In the genomic region with DNA sequence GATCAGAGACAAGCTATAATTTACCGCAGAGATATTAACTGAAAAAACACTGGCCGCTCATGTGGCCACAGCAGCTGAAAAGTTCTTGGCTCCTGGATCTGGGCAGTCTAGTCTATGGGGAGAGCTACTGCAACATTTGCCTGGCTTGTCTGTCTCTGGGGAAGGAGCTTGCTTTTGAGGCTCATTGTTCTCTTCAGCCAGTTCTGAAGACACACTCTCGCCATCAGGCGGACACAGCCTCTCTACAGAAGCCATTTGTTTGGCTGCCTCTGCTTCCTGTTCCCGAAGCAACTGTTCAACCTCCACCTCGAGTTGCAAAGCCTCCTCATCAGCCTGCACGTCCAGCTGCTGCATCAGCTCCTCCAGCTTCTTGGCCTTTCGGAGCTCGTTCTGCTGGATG, we compare ENCODE assay signal across 20 mouse cellular contexts. TPM values are rescaled to one million over a fixed set of nuclear protein-coding genes. Genes with fewer than 3 reads are reported as not detected.
DNase-seq lines count a peak whose midpoint lies in the region; ATAC-seq and TF ChIP-seq lines count a peak whose summit lies in the region.
"Had no signal": no experiment of that assay in that cellular context is flagged by ENCODE, and none has a peak within 500 bp of the region (broad histone marks: within the 10 kb centered on the region; RNA-seq: fewer than 3 reads in every experiment).

No protein-coding gene starts in this region.

- 0 out of 2 replicates have a peak, but pooled peaks cover 3% of the 10 kb centered on the region for H3K4me1 ChIP-seq in heart, embryonic 10.5 days
- H3K4me1 ChIP-seq: hindbrain, embryonic 12.5 days had no signal

- intact Hi-C loops in gastrocnemius, adult 2 months (cut with DNase I): no loop called here
- intact Hi-C loops in gastrocnemius, postnatal 36 days (cut with DNase I): loop anchor here (10.0 kb wide), 1 partner anchor 71 kb away; the partner anchor contains the start of gene Prrx1
- intact Hi-C loops in heart, postnatal 14 days (cut with DNase I): loop anchor here (5.0 kb wide), 1 partner anchor 74 kb away; the partner anchor contains the start of gene Prrx1
- intact Hi-C loops in left cerebral cortex, postnatal 10 days (cut with DNase I): no loop called here

- H3K27me3 ChIP-seq in heart, embryonic 10.5 days (ENCODE audit: insufficient read depth, poor library complexity, severe bottlenecking): no peaks in the 10 kb centered on the region
- H3K27me3 ChIP-seq: embryonic facial prominence, embryonic 15.5 days; hindbrain, embryonic 12.5 days had no signal

- H3K9me3 ChIP-seq in heart, embryonic 10.5 days: no peaks in the 10 kb centered on the region
- H3K9me3 ChIP-seq: embryonic facial prominence, embryonic 15.5 days; forebrain, embryonic 10.5 days; hindbrain, embryonic 12.5 days had no signal

- TF ChIP-seq CTCF in gastrocnemius, adult 2 months (IDR thresholded peaks at IDR 0.05): no peak

- no peak overlapping the region for H3K4me3 ChIP-seq in gastrocnemius, adult 2 months
- H3K4me3 ChIP-seq in heart, embryonic 10.5 days: no peak overlapping the region
- H3K4me3 ChIP-seq: embryonic facial prominence, embryonic 15.5 days; erythroblast, embryonic 14.5 days; forebrain, embryonic 10.5 days; hindbrain, embryonic 12.5 days had no signal

- H3K36me3 ChIP-seq in heart, embryonic 10.5 days: peaks cover 29% of the 10 kb centered on the region

- no peak for ATAC-seq in frontal cortex, adult (ENCODE audit: low TSS enrichment)
- ATAC-seq: forebrain, embryonic 14.5 days; hindbrain, postnatal 0 days had no signal

- WGBS in heart, embryonic 10.5 days: 80% methylated on average over 9 of the region's 9 CpGs

- 0 out of 2 replicates have a peak overlapping the region, but pooled peaks have one; percentile 16 for H3K27ac ChIP-seq in gastrocnemius, adult 2 months
- H3K27ac ChIP-seq in heart, embryonic 10.5 days: no peak overlapping the region
- H3K27ac ChIP-seq: embryonic facial prominence, embryonic 15.5 days; forebrain, embryonic 10.5 days; hindbrain, embryonic 12.5 days; hindbrain, postnatal 0 days had no signal

- no peak for DNase-seq in gastrocnemius, adult 2 months
- DNase-seq in gastrocnemius, postnatal 36 days: no peak
- peak; percentile 38 to 57 for DNase-seq in heart, adult 9 months (ENCODE audit: low spot score in 2 of 2)
- no peak for DNase-seq in heart, embryonic 10.5 days (ENCODE audit: low spot score)
- DNase-seq in heart, postnatal 14 days: peak; percentile 26 to 31
- peak; percentile 28 for DNase-seq in skeletal muscle tissue, adult 2 months (ENCODE audit: low read depth, low spot score)
- DNase-seq in left cerebral cortex, postnatal 10 days (ENCODE audit: extremely low spot score in 1 of 2, low spot score in 2 of 2): no peak
- DNase-seq: adrenal gland, postnatal 25 days; cerebellum, adult 2 months; cerebellum, postnatal 14 days; embryo, embryonic 11 days; gastrocnemius, postnatal 14 days; kidney, adult 18-20 months had no signal

RNA-seq across cellular contexts. Expression of gene Gorab, which starts 17.3 kb away (rescaled TPM):
- total RNA-seq in gastrocnemius, adult 2 months (2021): 1 to 10 TPM; 1.2 to 3.2 TPM
- 1 to 10 TPM; 1.9 to 2.4 TPM for total RNA-seq in gastrocnemius, postnatal 36 days (2021)
- polyA plus RNA-seq in heart, embryonic 10.5 days (2016; fragmentation: Nextera tagmentation; extraction: Ambion mirVana): 14.2 and 15.3 TPM in 2 replicates
- total RNA-seq in heart, postnatal 14 days (2021): 1 to 10 TPM; 3.2 to 4.9 TPM
- total RNA-seq in left cerebral cortex, postnatal 10 days (2021): 10 to 100 TPM; 10.8 to 10.9 TPM

Comparison
In these comparisons a context has a peak if more than half of its experiments do, and no peak if none do; other contexts are left out.
1. DNase-seq: peak in heart, adult 9 months (2 of 2), heart, postnatal 14 days (2 of 2) and skeletal muscle tissue, adult 2 months (single experiment); none in gastrocnemius, adult 2 months (single experiment), gastrocnemius, postnatal 36 days (0 of 2), heart, embryonic 10.5 days (single experiment) and left cerebral cortex, postnatal 10 days (0 of 2).
2. intact Hi-C loops: an anchor here in gastrocnemius, postnatal 36 days (10.0 kb wide) and heart, postnatal 14 days (5.0 kb wide); none called in gastrocnemius, adult 2 months and left cerebral cortex, postnatal 10 days.